Mouse (Mus musculus) forelimb bud, embryonic 11.5 days (tissue): ENCODE data around the gene Tbc1d16.

Experiments used
- DNase-seq: peaks from one replicate; pipeline ENCODE4 v3.0.0-alpha.2; 2012; ENCODE audit warnings: low read depth, low spot score

The Tbc1d16 gene

DNA sequence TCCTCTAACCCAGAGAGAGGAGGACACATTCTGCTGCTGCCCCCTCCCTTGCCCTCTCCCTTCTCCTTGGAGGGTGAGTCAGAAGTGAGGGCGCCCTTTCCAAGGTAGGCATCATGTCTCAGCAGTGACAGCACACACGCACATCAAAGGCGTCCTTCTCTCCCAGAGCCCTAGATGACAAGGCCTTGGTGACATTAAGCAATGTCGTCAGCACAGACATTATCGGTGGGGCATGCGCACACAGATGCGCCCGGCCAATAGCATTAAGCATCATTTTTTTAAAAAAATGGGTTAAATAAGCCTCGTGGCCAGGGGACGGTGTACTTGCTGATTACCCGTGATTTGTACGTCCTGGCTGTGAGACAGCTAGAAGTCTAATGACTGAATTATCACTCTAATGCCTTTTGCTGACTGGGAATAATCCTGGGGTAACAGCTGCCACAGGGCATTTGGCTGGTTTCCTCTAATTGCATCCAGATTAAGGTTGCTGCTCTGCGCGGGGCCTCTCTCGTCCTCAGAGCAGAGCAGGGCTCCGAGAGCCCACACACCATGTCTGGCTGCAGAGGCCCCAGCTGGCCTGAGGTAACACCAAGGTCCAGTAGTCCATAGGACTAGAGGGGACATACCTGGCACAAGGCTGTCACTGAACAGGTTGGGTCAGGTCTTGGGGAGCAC lies 83.4 kb downstream of the Tbc1d16 start:
- no peak for DNase-seq

DNA sequence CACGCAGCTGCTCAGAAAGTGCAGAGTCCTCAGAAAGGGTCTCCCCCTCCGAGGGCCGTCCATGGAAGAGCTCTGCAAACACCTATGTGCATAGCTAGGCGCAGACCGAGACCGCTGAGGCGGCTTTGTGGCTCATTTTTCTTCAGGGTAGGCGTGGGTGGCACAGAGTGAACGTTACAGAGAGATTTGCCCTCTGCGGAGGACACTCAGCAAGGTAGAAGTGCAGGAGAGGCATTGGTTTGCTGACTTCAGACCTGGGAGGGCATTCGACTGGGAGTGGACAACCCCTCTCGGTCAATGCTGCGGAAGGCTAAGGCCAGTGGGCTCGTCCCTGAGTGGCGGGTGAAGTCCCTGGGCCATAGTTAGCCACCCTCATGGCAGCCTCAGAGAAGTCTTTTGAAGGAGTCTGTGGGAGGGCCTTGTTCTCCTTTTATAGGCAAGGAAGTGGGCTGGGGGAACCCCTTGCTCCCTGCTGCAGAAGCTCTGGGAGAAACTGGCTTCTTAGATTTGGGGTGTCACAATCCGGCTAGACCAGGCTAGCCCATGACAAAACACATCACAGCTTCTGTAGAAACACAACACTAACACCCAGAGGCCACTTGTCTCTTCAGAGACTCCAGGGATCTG lies 84.8 kb downstream of the Tbc1d16 start:
- DNase-seq, result no peak

DNA sequence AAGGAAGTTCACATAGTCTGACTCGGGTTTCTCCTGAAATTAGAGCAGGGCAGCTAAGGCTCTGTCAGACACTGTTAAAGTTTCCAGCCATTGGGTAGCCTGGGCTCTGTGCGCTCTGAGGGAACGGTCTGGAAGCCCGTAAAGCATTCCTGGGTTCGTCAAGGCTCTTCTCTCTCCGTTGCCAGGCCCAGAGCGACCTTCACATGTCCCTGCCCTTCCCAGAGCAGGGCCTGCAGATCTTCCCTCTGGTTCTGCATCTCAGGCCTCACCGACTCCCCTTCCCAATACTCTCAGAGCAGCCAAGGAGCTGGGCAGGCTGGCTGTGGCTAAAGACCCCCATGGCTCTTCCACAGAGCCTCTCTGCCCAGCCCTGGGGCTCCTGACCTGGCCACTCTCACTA lies 85.7 kb downstream of the Tbc1d16 start:
- no peak for DNase-seq

DNA sequence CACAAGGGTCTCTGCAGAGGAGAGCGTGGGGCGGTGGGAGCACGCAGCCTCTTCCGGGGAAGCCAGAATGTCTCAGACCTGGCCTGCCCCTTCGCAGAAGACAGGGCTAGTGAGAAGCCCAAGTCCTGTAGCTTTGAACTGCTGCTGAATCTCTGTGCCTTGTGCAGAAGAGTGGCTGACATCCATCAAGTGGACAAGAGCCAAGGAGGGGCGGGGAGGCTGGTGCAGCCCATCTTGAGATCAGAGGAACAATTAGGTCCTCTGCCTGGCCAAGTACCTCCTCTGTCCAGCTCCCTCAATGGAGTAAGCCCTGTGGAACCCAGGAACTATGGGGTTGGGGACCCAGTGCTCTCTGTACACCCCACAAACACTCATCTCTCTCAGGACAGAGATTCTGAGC lies 89.3 kb downstream of the Tbc1d16 start:
- no peak for DNase-seq

- DNase-seq, result no peak
Observed at GRCm38 (mm10) chr11:119138205-119138604, 90.1 kb downstream of the Tbc1d16 start.

DNA sequence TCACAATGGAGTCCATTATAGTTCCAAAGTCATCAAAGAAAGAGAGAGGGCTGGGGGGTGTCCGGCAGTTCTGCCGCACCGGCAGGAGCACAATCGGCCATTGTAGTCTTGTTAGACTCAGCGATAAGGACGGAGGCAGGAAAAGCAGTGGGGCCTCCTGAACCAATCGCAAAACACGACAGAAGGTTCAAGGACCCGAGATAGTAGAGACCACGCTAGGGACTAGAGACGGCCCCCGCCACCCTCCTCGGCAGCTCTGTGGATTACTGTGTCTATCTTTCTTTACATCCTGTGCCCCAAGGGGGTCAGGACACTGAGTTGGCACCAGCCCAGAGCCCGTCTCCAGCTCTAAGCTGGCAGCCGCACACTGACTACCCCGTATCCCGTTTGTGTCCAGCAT lies 93.7 kb downstream of the Tbc1d16 start:
- DNase-seq, result no peak

DNA sequence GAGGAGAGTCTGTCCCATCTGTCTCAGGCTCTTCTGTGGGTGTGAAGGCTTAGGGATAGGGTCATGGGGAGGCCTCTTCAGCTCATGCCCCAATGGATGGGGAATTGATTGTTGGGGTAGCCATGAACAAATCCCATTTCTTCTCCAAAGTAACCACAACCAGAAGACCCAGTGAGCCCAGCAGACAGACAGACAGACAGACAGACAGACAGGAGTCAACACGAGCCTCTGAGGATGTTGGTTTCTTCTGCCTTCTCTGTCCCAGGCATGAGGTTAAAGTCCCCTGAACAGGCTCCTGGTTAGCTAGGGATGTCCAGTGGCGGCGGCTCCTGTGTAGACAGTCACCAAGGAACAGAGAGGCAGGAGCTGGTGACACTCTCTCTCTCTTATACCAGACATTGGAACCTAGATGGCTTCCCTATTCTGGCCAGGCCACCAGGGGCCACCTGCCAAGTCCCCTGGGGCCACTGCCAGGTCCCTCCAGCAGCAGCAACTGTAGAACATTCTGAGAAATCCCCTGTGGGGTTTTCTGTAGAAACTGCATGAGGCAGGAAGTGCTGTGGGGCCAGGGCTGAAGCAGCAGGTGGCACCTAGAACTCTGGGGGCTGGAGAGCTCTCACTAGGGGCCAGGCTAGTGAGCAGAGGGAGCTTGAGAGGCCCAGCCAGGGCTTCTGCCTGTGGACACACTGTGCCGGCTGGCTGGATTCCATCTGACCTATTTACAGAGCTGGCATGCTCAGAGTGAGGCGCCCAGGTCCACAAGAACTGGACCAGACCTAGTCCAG lies 94.7 kb downstream of the Tbc1d16 start:
- DNase-seq, result no peak

GRCm38 (mm10) chr11:119132198-119133035 lies 95.9 kb downstream of the Tbc1d16 start:
- DNase-seq, result no peak

DNA sequence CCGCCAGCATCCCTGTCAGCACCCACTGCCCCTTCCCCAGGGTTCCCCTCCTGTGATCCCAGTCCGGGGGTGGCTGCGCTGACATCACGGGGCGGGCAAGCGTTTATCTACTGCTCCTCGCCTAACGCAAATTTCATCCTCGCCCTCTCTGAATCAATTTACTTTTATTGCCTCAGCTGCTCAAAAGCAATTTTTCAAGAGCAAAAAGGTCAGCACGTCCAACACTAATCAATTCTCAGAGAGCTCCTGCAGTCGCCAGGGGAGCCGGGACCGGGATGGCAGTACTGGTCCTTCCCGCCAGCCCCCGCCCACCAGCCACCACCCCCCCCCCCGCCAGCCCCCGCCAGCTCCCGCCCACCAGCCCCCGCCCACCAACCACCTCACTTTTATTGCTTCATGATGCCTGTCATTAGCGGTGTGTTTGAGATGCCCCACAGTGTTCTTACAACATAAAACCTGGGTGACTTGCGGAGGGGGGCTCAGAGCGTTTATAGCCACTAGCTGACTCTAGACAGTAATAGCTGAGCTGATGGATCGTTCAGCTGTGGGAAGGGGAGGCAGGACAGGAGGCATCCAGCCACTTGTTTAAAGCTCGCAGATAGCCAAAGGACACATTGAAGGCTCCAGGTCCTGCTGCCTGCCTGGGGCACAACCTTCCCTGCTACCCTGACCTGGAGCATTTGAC lies 98.1 kb downstream of the Tbc1d16 start:
- DNase-seq, result peak; percentile 79

- no peak for DNase-seq
Observed at GRCm38 (mm10) chr11:119129281-119130058, 98.8 kb downstream of the Tbc1d16 start.

GRCm38 (mm10) chr11:119128668-119129280 lies 99.5 kb downstream of the Tbc1d16 start:
- DNase-seq, result no peak

GRCm38 (mm10) chr11:119127686-119128473 lies 100.4 kb downstream of the Tbc1d16 start:
- DNase-seq, result no peak

DNA sequence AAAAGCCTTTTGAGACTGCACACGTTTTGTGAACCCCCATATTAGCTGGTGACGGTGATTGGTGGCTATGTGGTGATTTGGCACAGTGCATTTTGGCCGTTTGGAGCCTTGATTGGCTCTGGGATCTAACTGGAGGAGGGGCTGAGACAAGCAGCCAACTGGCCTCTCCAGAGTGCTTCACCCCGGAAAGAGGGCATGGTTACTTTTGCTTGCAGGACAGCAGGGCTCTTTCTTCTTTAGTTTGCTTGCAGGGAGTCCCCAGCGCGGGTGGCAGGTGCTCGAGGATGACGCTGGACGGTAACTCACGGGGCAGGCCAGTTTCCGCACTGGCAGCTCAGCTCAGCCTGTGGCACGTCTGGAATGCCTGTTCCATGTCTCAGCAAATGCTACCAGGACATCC lies 101.2 kb downstream of the Tbc1d16 start:
- no peak for DNase-seq

DNA sequence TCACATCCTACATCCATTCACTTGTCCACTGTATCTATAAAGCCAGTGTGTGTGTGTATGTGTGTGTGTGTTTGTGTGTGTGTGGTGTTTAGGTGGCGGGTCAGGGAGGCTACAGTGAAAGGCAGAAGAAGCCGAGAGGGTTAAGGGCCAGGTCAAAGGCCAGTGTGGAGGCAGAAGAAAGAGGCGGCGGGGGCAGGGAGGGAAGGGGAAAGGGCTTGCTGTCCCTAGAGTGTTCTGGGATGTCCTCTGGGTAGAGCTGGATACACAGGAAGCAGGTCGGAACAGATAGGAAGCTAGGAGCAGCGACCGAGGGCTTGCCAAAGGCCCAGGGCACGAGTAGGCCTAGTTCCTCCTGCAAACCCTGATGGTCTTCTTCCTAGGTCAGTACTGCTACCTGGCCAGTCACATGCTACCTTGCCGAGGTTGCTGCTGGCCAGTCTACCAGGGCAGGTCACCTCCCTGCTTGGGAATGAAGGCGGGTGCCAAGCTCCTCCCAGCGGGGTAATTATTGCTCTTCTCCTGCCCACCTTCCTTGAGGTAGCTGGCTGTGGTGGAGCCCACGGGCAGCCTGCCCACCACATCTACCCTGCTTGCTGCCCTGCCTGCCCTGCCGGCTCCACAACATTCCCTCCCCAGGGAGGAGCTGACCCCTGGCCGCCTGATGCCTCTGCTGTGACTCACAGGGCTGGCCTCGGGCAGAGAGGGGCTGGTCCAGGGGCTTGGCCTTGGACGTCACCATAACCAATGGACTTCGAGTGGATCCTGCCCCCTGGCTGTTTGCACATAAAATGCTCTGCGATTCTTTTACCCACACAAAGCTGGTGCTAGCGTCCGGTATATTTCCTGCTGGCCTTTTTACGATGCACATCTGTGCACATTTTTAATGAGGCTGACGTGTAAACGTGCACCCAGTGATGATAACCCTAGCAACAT lies 102.1 kb downstream of the Tbc1d16 start:
- DNase-seq, result peak; percentile 81

DNA sequence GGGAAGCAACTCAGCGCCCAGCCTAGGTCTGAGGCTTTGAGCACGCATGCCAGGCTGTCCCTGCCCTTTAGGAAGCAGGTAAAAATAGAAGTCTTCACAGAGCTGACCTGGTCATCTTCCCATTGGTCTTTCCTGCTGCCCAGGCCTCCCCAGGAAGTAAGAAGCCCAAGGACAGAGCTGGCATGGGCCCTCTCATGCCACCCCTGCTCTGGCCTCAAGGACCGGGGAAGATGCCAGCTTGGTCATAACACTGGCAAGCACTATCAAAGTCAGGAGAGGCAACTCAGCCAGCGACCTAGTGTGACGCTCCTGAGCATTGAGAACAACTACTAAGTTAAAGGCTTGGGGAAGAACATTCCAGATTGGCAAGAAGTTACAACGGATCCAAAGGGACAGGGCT lies 103.8 kb downstream of the Tbc1d16 start:
- no peak for DNase-seq

GRCm38 (mm10) chr11:119123522-119124319 lies 104.6 kb downstream of the Tbc1d16 start:
- DNase-seq, result no peak

DNA sequence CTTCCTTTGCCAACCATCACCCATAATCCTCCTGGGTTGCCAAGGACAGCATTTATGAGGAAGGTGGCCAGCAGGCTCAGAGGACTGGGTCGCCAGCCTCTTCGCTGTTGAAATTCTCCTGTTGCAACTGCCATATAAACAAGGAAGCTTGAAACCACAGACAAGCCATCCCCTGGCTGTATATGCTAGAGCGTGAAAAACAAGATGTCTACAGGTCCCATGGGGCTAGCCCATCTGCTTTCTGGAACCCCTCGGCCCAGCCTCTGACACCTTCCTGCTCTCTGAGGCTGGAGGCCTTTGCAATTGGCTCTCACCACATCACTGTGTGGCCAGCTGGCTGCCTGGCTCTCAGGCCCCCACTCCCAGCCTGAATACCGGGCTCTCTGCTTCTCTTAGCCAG lies 105.9 kb downstream of the Tbc1d16 start:
- no peak for DNase-seq
